Mouse (Mus musculus) G1E (cell line): ENCODE measurements around the gene Iqgap3.

ENCODE experiments used
- CTCF ChIP-seq: IDR thresholded peaks from 2 replicates; pipeline ENCODE4 v1.5.1; 2012; ENCODE audit warnings: low read depth, low read length, inconsistent platforms, mixed read lengths
- TAL1 ChIP-seq: conservative IDR thresholded peaks from 2 replicates; pipeline ENCODE4 v1.6.1; 2012; ENCODE audit warnings: low read depth, low read length, inconsistent platforms, mixed read lengths

DNA sequence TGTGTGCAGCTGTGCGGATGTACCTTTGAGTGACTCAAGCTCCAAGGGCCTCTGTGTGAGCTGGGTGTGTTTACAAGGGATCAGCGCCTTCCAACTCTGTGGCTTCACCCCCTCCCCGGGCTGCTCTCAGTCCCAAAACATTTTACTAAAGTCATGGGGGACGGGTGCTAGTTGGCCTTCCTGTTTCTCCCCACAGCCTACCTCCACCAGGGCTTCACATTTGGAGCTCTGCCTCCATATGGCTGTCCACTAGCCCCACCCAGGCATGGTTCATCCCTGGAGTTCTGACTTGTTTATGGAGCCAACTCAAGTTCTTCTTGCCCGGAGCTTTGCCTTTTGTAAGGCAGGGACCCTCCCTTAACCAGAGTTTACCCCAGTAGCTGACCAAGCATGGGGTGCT is 88.6 kb downstream of the Iqgap3 start:
- TF ChIP-seq CTCF (no peak), TAL1 (no peak)
